Mouse (Mus musculus): ENCODE results near the gene Slc17a4. TPM values are rescaled to one million over a fixed set of nuclear protein-coding genes. Genes with fewer than 3 reads are reported as not detected.

Gene Slc17a4
- polyA plus RNA-seq, 1 experiment, result 39.9 TPM

GRCm38 (mm10) chr13:23861815-23862214 lies 53.0 kb downstream of the Slc17a4 start:
- Histone ChIP-seq H3K4me1 (ENCODE audit: control insufficient read depth, insufficient read depth, insufficient read length, low read length) (no peaks in the 10 kb centered on the region), H3K4me3 (ENCODE audit: low read depth, low read length) (no peak overlapping the region), H3K27ac (ENCODE audit: insufficient read depth, low read depth, low read length) (no peak overlapping the region), H3K36me3 (ENCODE audit: control insufficient read depth, insufficient read depth, low read length) (no peaks in the 10 kb centered on the region), H3K27me3 (ENCODE audit: control insufficient read depth, insufficient read depth, low read length) (no peaks in the 10 kb centered on the region)
- TF ChIP-seq CTCF (IDR thresholded peaks at IDR 0.05; ENCODE audit: extremely low read depth, insufficient read length, insufficient replicate concordance, low read depth, low read length) (no peak), POLR2A (IDR thresholded peaks at IDR 0.05; ENCODE audit: low read depth, low read length) (no peak)

DNA sequence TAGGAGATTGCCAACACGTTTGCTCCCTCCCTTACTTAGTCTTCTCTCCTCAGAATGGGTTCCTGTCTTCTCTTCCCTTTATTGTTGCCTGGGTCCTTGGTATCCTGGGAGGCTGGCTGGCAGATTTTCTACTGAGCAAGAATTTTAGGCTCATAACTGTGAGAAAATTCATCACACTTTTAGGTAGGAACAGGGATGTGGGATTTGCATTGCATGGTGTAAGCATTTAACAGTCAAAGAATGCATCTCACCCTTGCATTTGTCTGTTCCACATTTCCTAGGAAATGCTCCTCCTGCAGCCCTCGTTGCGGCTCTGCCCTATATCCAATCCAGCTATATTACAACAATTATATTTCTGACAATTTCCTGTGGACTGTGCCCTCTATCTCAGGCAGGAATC lies 58.4 kb downstream of the Slc17a4 start:
- no peak for TF ChIP-seq CTCF (IDR thresholded peaks at IDR 0.05; ENCODE audit: extremely low read depth, insufficient read length, insufficient replicate concordance, low read depth, low read length)
- TF ChIP-seq POLR2A (IDR thresholded peaks at IDR 0.05; ENCODE audit: low read depth, low read length), result no peak
- Histone ChIP-seq H3K4me1 (ENCODE audit: control insufficient read depth, insufficient read depth, insufficient read length, low read length) (no peaks in the 10 kb centered on the region), H3K36me3 (ENCODE audit: control insufficient read depth, insufficient read depth, low read length) (no peaks in the 10 kb centered on the region), H3K27me3 (ENCODE audit: control insufficient read depth, insufficient read depth, low read length) (no peaks in the 10 kb centered on the region), H3K27ac (ENCODE audit: insufficient read depth, low read depth, low read length) (no peak overlapping the region), H3K4me3 (ENCODE audit: low read depth, low read length) (no peak overlapping the region)
- WGBS, result 34% methylated on average over 3 of the region's 3 CpGs

DNA sequence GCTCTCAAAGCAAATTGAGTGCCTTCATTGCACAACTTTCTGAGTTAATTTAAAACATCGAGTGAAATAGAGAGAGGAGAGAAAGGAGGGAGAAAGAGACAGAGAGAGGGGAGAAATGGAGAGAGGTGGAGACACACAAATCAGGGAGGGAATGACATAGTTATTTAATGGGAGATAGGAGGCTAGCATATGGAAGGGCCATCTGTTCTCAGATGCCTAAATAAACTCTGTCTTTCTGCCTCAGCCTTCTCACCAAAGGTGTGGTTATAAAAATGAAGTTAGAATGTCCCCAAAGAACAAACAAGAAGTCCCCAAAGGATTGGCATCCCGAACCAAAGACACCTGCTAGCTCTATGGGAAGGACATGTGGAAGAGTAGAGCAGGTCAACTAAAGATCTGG lies 65.5 kb downstream of the Slc17a4 start:
- no peak for TF ChIP-seq POLR2A (IDR thresholded peaks at IDR 0.05; ENCODE audit: low read depth, low read length)
- TF ChIP-seq CTCF (IDR thresholded peaks at IDR 0.05; ENCODE audit: extremely low read depth, insufficient read length, insufficient replicate concordance, low read depth, low read length), result no peak
- 72% methylated on average over 2 of the region's 2 CpGs for WGBS
- H3K4me3 ChIP-seq (ENCODE audit: low read depth, low read length), result no peak overlapping the region
- H3K27ac ChIP-seq (ENCODE audit: insufficient read depth, low read depth, low read length), result no peak overlapping the region
- no peaks in the 10 kb centered on the region for H3K27me3 ChIP-seq (ENCODE audit: control insufficient read depth, insufficient read depth, low read length)
- no peaks in the 10 kb centered on the region for H3K4me1 ChIP-seq (ENCODE audit: control insufficient read depth, insufficient read depth, insufficient read length, low read length)
- H3K36me3 ChIP-seq (ENCODE audit: control insufficient read depth, insufficient read depth, low read length), result no peaks in the 10 kb centered on the region

Other genes with a start within 250 kb of the Slc17a4 start
- gene Hist1h2ac, start 231.1 kb downstream of the Slc17a4 start, polyA plus RNA-seq (2012; rRNA removed), result 3.1 and 4.0 TPM in 2 replicates
- gene Hist1h2bc, start 230.8 kb downstream of the Slc17a4 start, polyA plus RNA-seq (2012; rRNA removed), result 210 and 772 TPM in 2 replicates
- gene Hist1h1t, start 219.2 kb downstream of the Slc17a4 start, polyA plus RNA-seq (2012; rRNA removed), result not detected in 2 replicates
- 13.7 and 17.8 TPM in 2 replicates for gene Hist1h4c, start 216.6 kb downstream of the Slc17a4 start, polyA plus RNA-seq (2012; rRNA removed)
- 3.5 and 7.7 TPM in 2 replicates for gene Hfe, start 204.2 kb downstream of the Slc17a4 start, polyA plus RNA-seq (2012; rRNA removed)
- gene Hist1h1c, start 176.2 kb downstream of the Slc17a4 start, polyA plus RNA-seq (2012; rRNA removed), result 25.6 and 68.0 TPM in 2 replicates
- gene Hist1h3c, start 169.4 kb downstream of the Slc17a4 start, polyA plus RNA-seq (2012; rRNA removed), result 39.3 and 49.1 TPM in 2 replicates
- gene Hist1h2bb, start 168.3 kb downstream of the Slc17a4 start, polyA plus RNA-seq (2012; rRNA removed), result 17.8 and 19.7 TPM in 2 replicates
- 32.5 and 55.3 TPM in 2 replicates for gene Hist1h2ab, start 163.9 kb downstream of the Slc17a4 start, polyA plus RNA-seq (2012; rRNA removed)
- 39.8 and 49.8 TPM in 2 replicates for gene Hist1h3b, start 162.7 kb downstream of the Slc17a4 start, polyA plus RNA-seq (2012; rRNA removed)
- gene Hist1h4b, start 158.0 kb downstream of the Slc17a4 start, polyA plus RNA-seq (2012; rRNA removed), result 17.0 and 25.9 TPM in 2 replicates
- gene Hist1h4a, start 153.8 kb downstream of the Slc17a4 start, polyA plus RNA-seq (2012; rRNA removed), result 17.4 and 19.9 TPM in 2 replicates
- 32.6 and 42.4 TPM in 2 replicates for gene Hist1h3a, start 152.6 kb downstream of the Slc17a4 start, polyA plus RNA-seq (2012; rRNA removed)
- gene Hist1h1a, start 151.3 kb downstream of the Slc17a4 start, polyA plus RNA-seq (2012; rRNA removed), result 0.53 and 0.95 TPM in 2 replicates
- 0.90 and 4.5 TPM in 2 replicates for gene Trim38, start 145.1 kb downstream of the Slc17a4 start, polyA plus RNA-seq (2012; rRNA removed)
- gene Slc17a2, start 108.0 kb downstream of the Slc17a4 start, polyA plus RNA-seq (2012; rRNA removed), result not detected in 2 replicates
- not detected in 2 replicates for gene Slc17a3, start 75.6 kb downstream of the Slc17a4 start, polyA plus RNA-seq (2012; rRNA removed)
- gene Slc17a1, start 47.3 kb downstream of the Slc17a4 start, polyA plus RNA-seq (2012; rRNA removed), result not detected in 2 replicates
- not detected in 2 replicates for gene Hist1h2ba, start 19.1 kb upstream of the Slc17a4 start, polyA plus RNA-seq (2012; rRNA removed)
- gene Hist1h2aa, start 19.5 kb upstream of the Slc17a4 start, polyA plus RNA-seq (2012; rRNA removed), result not detected in 2 replicates
- gene Scgn, start 76.2 kb upstream of the Slc17a4 start, polyA plus RNA-seq (2012; rRNA removed), result 0.56 and 1.3 TPM in 2 replicates

Data from small intestine, adult 2 months (tissue).